Mouse (Mus musculus): ENCODE results near the gene Basp1.
A peak's percentile ranks its signal among the peaks of the same experiment; 100 is the strongest.

The Basp1 gene

DNA sequence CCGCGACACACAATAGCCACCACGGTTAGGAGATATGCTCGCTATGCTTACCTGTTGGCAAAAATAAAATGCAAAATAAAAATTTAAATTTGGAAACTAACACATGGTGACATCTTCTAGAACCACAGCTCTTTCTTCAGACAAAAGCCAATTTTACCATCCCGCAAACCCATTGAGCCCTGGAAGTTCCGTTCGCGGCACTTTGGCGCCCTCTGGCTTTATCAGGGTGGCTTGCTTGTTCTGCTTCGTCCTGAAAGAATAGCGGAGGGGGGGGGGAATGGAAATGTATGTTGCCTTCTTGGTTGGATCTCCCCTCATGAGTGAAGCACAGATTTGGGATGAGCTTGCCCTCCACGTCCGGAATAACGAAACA, 1.2 kb upstream of the Basp1 start:
- peak; percentile 71 for DNase-seq

DNA sequence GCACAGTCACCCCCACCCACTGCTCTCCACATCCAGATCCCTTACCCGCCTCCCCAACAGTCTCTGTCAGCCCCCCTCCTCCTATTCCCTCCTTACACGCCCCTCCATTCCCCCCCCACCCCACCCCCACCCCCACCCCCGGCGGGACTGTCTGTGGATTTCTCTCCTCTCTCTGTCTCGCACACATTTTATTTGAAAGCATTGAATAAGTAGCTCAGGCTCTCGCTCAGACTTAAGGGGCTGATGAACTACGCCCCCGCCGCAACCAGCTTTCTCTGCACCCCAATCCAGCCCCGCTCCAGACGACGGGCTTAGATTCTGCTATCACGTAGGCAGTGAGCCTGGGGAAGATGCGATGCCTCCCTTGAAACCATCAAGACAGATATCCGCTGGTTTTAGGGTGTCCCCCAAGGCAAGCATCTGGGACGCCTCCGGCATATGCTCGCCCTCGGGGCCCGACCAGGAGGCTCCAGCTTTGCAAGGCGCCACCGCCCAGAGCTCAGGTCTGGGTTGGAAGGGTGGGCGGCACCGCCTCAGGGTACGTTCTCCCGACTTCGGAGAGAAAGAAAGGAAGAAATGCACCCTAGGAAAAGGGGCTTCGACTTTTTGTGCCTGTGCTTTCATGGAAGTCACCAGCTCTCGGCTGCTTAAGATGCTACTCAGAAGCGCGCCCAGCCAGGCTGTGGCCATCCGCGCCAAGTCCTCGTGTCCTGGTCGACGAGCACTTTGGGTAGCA, 615 bp upstream of the Basp1 start:
- DNase-seq: peak; percentile 12

DNA sequence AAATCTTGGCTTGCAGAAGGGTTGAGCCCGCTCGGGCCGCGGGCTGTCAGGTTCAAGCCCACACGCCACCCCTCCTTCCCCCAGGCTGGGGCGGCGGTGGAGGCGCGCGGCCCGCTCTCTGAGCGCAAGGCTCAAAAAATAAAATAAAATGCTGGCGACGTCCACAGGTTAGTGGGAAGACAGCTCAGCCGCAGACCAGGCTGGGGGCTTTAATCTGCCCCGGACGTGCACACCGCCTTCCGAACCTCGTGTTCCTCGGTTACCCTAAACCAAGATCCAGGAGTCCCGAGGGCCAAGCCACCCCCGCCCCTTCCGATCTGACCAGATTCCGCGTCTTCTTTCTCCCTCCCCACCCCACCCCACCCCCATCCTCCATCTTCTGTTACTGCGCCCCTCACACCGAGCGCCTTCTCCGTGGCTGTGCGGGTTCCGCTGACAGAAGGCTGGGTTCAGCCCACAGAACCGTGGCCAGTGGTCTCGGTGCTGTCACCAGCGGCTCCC, 753 bp downstream of the Basp1 start:
- DNase-seq: peak; percentile 15

DNA sequence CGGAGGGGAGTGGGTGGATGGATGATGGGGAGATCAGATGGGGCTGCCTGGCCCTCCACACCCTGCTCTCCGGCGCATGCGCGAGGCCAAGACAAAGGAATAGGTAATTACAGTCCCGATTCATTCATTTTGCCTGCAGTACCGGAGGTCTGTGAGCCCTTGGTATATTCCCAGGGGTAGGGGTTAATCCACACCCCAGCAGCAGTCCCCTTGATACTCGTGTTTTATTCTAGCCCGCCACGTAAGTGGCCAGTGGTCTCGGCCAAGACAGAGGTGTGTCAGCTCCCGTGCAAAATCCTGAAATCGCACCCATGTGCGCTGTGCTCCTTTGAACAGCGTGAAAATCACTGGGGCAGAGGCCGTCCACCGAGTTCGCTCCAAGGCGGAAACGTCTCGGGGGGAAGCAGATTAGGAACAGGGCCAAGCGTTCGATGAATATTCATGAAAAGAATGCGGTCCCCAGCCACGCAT, 1.4 kb downstream of the Basp1 start:
- peak; percentile 41 for DNase-seq

DNA sequence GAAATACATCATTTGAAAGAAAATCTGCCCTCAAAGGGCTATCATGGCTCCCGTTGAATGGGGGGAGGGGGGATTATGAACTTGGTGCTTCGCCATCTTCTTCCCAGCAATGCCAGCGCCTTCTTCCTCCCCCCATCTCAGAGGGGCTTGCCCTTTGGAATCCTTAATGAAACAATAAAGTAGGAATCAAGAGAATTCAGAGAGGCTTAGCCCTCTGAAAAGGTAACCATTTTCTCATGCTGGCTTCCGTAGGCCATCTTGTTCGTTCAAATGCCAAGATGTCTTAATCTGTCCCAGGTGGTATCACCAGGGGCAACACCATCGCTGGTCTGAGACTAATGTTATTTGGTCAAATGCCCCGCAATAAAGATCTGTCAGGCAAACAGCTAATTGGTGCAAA, 2.1 kb downstream of the Basp1 start:
- no peak for DNase-seq

DNA sequence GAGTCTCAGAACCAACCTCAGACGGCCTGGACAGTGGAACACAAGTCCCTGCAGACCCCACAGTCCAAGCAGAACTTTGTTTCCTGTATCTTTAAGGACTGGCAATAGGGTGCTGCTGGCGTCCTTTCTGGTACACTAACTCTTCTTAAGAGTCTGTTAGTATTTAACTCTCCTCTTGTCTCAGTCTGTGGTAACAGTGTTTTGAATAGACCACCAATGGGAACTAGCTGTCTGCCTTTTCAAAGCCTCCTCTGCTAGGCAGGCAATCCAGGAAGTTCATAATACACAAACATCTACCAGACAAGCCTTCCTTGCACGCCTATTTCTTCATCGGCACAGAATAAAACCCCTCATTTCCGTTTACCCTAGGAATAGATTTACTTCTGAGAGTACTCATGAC, 7.6 kb downstream of the Basp1 start:
- no peak for DNase-seq

DNA sequence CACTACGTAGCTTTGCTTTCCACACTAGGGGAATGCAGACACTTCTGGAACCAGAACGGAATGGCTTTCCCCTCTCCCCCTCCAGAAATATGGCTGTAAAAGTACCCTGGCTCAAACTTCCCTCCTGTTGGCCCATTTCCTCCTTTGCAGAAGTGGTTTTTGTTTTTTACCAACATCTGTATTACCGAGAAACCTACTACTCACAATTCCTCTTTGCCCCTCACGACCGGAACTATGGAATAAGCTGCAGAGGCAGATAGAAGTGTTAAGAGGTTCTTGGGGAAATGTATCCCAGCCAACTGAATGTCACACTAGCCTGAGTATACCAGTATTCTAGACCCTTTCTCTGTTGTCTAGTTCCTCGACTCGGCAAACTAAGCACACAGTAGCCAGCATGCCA, 9.7 kb downstream of the Basp1 start:
- DNase-seq: no peak

DNA sequence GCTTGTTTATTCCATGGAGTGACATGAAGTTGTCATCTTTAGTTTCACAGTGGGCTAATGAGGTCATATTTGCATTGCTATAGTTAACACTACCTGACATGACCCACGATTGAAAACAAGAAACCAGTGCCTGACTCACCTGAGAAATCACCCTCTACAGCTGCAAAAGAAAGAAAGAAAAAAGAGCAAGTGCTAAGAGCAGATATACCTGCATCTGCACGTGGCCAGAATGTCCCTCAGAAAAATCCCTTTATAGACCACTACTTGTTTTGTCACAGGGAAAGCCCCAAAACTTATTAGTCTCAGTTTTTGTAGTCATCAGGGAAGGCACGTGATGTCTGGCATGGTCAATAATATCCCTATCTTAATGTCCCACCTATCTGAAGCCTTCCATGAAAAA, 11.6 kb downstream of the Basp1 start:
- DNase-seq: no peak

DNA sequence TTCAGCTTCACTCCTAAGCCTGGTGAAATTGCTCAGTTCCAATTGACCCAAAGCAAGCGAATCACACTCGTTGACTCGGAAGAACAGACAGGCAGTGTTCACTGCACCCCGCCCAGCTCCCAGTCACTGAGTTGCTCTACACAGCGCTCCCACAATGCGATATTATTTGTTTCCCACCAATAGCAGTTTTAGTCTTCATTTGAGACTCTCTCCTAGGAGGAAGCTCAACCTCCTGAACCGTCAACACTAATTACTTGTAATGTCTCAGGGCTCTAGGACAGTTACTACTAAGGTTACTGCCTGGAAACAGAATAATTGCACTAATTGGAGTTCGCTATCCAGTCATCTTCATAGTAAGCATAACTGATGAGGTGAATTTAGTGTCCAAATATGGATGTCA, 13.3 kb downstream of the Basp1 start:
- no peak for DNase-seq

DNA sequence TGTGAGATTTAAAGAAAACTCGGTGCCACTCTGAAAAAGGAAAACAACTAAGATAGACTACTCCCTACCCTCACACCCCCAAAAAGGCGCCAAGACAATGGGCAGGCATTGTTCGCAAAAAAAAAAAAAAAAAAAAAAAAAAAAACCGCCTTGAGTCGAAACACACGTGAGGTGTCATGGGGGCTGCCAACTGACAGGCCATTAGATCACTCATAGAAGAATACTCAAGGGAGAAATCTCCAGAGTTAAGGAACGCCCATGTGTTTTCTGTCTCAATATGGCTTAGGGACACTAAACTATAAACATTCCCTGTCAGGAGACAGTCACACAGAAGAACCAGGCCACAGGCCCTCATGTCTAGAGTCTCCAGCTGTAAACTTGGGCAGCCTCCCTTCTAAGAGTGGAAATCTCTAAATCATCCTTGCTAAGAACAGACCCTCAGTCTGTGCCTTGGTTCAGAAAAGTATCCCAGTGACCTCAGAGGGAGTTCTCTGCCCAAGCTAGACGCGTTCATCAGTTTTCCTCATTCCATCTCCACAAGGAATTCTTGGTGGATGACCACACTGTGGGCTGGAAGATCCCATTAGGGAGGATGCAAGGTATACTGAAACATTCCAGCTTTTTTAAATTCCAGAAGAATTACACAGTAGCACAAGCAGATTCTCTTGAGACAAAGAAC, 17.5 kb downstream of the Basp1 start:
- DNase-seq: no peak

DNA sequence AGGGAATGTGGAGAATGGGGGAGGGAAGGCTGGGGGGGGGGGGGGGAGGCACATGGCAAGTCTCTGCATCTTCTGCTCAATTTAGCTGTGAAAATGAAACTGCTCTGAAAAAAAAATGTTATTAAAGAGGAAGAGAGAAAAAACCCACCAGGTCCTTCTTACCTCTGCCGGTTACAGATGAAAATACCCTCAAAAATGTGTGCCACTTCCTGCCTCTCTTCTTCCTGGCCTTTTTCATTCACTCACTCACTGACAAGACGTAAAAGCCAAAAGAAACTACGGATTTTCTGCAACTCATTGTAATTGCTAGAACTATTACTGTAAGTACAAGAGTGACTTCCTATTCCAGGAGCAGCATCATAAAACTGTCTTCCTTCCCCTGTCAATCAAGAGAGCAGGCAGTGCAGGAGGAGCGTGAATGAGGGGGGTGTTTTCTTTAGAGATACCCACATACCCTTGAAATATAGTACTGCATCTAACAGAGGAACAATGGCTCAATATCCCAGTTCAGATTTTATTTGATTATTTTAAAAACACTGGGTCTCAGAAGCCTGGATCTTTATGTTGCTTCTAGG, 21.0 kb downstream of the Basp1 start:
- DNase-seq: no peak

DNA sequence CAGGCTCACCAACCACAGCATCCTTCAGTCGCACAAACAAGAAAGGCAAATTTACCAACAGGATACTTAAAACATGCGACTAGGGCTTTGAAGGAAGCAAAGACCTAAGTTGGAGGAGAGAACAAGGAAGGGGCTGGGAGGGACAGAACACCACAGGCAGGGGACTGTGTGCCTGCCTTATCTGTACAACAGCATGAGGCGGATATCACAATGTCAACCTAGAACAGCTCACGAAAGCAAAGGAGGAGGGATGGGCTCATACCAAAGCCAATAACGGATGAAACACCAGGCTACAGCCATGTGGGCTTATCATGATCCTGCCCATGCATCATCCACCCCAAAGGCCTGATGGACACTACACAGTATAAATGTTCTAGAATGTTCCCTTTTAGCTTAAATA, 22.4 kb downstream of the Basp1 start:
- DNase-seq: no peak

DNA sequence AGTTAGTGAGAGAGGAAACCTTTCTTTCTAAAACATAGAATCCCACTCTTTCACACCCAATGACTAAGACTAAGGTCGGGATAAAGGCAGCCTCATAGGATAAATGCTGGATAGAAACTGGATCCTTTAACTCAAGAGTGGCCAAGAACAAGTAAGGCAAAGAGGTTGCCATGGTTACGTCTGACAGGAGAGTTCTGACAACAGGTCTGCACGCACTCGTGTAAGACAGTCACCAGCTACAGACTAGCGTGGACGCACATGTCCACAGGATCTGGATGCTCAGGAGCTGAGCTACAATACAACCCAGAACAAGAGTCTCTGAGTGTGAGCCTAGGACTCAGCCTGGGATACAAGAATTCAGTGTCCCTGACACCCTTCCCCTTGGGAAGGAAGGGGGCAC, 26.0 kb downstream of the Basp1 start:
- DNase-seq: no peak

DNA sequence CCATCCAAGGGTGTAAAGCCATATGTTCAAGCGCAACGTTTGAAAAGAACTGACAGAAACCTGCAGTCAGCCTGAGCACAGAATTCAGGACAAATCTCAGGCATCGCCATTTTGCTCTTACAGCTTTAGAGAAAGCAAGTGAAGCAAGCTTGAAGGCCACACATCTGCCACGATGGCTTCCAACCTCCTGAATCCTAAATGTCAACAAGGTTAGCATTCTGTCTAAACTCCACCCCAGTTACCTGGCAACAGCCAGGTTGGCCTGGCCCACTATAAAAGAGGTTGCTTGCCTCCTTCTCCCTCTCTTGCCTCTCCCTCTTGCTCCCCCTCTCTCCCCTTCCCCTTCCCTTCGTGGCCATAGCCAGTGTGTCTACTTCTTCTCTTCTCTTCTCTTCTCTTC, 33.5 kb downstream of the Basp1 start:
- DNase-seq: no peak

DNA sequence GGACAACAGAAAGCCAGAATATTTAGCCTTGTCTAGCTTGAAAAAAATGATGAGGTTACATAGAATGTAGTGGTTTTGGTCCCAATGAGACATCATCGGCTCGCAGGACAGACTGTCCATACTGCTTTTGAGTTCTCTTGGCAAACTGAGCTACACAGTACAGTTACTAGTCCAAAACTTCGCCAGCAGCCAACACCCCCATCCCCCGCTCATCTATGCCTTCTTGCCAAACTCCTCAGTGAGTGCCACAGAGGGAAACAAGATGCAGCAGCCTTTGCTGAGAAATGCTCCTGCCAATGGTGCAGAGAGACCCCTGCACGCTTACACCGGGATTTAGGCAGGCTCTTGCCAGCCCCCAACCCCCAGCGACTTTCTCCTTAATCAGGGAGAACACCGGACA, 34.9 kb downstream of the Basp1 start:
- DNase-seq: no peak

DNA sequence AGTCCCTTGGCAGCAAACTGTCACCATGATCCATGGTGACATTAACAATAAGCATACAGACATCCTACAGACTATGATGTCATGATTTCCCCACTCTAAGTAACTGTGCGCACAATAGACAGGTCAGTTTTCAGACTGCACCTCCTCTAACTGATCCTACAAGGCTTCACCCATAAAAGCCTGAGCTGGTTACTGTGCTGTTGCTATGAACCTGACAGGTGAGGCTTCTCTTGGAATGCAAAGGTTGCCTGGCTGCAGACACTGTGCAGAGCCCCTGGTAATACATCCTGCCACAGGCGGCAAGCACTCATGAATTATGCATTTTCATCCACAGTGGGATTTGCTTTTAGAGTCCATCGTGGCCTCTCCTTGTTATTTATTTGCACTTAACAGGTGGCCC, 36.6 kb downstream of the Basp1 start:
- DNase-seq: no peak

DNA sequence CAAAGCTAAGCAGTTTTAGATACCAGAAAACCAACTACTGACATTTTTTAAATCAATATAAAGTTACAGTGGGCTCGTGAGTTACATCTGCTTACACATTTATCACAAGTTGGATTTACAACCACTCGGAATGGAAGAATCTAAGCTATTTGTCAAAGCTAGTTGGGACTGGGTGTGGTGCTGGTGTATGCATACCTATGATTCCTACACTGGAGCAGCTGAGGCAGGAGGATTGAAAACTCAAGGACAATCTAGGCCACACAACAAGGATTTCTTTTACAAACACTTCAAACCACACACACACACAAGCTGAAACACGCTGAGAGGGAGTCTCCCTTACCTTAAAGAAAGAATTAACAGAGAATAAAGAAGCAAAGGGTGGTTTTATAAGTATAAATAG, 40.1 kb downstream of the Basp1 start:
- DNase-seq: no peak

DNA sequence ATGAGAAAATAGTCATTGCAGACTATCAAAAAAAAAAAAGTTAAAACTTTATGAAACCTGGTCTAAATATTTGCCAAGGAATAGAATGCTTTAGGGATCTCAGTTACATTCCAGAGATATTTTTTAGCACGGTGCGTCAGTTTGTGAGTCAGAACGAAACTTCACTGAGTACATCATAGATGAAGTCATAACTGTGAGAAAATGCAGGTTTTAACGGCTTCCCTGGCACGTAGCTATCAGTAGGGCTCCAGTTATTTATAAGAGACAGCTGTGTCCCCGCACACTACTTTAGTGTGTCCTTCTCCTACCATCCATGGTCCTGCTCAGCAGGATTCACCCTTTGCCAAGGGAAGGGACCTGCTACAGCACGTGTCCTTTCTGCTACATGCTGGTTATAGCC, 44.0 kb downstream of the Basp1 start:
- no peak for DNase-seq

DNA sequence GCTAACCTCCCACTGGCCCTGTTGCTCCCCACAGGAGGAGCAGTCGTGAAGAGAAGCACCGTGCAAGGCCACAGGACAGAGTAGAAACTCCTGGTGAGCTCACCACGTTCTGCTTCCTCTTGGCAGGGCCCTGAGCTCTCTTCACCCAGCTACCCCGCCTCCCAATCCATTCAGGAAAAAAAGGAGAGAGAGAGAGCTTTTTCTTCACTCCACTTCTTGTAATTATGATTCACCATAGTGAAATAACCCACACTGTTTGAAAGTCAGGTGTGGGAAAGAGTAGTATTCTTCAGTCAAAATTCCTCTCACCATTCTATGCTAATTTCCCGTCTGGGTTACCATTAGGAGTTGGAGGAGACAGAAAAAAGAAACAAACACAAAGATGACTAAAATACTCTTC, 48.1 kb downstream of the Basp1 start:
- no peak for DNase-seq

DNA sequence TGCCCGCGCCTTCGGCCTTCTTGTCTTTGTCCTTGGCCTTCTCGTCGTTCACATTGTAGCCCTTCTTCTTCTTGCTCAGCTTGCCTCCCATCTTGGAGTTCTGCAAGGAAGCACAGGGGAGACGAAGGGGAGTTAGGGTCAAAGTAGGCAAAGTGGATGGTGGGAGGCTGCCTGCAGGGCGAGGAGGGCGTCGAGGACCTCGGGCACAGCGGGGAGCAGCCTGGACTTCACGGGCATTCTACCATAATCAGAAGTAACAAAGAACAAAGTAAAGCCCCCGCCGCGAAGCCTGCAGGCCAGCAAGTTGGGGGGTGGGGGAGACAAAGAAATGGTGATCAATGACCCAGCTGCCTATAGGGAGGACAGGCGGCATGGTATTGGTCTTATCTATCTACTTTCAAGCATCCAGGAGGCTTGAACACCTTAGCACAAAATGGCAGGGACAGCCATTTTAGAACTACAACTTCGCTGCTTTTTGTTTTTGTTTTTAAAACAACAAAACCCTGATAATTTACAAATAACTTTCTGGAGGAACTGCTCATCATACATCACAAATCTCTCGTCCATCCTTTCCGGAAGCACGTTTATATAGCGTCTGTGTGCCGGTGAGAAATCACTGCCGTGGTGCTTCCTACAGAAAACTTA, 48.6 kb downstream of the Basp1 start:
- DNase-seq: no peak

DNA sequence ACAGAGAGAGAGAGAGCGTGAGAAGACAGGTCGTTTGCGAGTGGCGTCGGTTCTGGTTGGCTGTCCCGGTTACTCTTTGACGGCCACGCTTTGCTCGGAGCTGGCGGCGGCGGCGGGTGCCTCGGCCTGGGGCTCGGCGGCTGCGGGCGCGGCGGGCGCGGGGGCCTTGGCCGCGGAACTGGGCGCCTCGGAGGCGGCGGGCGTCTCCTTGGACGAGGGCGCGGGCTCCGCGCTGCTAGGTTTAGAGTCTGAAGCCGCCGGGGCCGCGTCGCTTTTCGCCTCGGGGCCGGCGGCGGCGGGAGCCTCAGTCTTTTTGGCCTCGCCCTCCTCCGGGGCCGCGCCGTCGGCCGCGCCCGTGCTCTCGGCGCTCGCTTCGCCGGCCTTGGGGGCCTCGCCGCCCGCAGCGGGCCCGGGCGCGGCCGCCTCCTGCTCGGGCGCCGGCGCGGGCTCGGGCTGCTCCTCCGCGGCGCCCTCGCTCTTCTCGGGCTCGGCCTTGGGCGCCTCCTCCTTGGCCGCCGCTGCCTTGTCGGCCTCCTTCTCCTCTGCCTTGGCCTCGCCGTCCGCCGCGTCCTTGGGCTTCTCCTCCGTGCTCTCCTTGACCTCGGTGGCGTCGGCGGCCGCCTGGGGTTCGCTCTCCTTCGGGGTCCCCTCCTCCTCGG, 49.3 kb downstream of the Basp1 start:
- DNase-seq: no peak

DNA sequence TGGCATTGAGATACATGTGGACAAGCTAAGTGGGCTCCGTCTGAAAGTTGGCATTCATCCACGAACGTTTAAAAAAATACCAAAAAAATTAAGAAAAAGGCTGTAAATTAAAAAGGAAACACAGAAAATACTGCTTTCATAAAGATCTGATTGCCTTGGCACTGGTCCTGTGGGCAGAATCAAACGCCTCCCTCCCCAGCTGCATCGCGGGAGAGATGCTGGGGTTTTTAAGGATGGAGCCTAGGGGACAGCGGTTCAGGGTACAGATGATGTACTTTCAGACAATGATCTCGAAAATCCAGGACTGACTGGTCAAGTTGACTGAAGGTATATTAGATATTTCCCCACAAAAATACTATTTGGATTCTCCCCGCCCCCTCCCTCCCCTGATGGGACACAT, 49.9 kb downstream of the Basp1 start:
- no peak for DNase-seq

DNA sequence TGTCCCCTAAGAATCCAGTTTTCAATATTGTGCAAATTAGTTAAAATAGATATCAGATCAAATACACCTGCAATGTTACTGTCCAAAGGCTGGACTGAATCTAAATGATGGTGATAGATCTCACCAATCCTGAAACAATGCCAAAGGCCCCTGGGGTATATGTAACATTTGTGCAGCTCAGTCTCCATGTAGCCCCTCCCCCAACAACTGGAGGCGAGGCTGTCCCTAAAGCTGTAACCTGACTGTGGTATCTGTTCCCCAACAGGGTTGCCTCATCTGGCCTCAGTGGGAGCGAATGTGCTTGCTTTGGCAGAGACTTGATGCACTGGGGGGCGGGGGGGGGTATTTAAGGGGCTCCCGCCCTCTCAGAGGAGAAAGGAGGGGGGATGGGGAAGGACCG, 52.7 kb downstream of the Basp1 start:
- no peak for DNase-seq
